Mouse (Mus musculus): Measurements from ENCODE around the gene Usp37. TPM values are rescaled to one million over a fixed set of nuclear protein-coding genes. Genes with fewer than 3 reads are reported as not detected.

The Usp37 gene
- polyA plus RNA-seq, 1 experiment = 21.0 TPM

- TF ChIP-seq POLR2A (IDR thresholded peaks at IDR 0.05; ENCODE audit: low read depth, low read length) (no peak), CTCF (IDR thresholded peaks at IDR 0.05; ENCODE audit: borderline replicate concordance, insufficient read depth, low read length) (no peak)
- H3K4me1 ChIP-seq (ENCODE audit: control insufficient read depth, insufficient read depth, low read length) = no peaks in the 10 kb centered on the region
These were observed 156.6 kb downstream of the Usp37 start for GRCm38 (mm10) chr1:74387386-74387988.

GRCm38 (mm10) chr1:74386714-74387385 lies 157.2 kb downstream of the Usp37 start:
- TF ChIP-seq CTCF (IDR thresholded peaks at IDR 0.05; ENCODE audit: borderline replicate concordance, insufficient read depth, low read length) (no peak), POLR2A (IDR thresholded peaks at IDR 0.05; ENCODE audit: low read depth, low read length) (peak; percentile 49; the same call in 1 of the 2 replicates)
- Histone ChIP-seq H3K4me3 (ENCODE audit: insufficient read depth, low read length) (peak overlapping the region; percentile 41), H3K27ac (ENCODE audit: insufficient read depth, low read length) (peak overlapping the region; percentile 96), H3K4me1 (ENCODE audit: control insufficient read depth, insufficient read depth, low read length) (no peaks in the 10 kb centered on the region)

More at GRCm38 (mm10) chr1:74387386-74387988, 156.6 kb downstream of the Usp37 start:
- H3K4me3 ChIP-seq (ENCODE audit: insufficient read depth, low read length) = peak overlapping the region; percentile 41; the same call in 1 of the 2 replicates
- peak overlapping the region; percentile 96 for H3K27ac ChIP-seq (ENCODE audit: insufficient read depth, low read length)

GRCm38 (mm10) chr1:74386363-74386713 lies 157.7 kb downstream of the Usp37 start:
- Histone ChIP-seq H3K4me3 (ENCODE audit: insufficient read depth, low read length) (peak overlapping the region; percentile 41), H3K27ac (ENCODE audit: insufficient read depth, low read length) (peak overlapping the region; percentile 96), H3K4me1 (ENCODE audit: control insufficient read depth, insufficient read depth, low read length) (no peaks in the 10 kb centered on the region)
- no peak for TF ChIP-seq CTCF (IDR thresholded peaks at IDR 0.05; ENCODE audit: borderline replicate concordance, insufficient read depth, low read length)
- TF ChIP-seq POLR2A (IDR thresholded peaks at IDR 0.05; ENCODE audit: low read depth, low read length) = no peak

GRCm38 (mm10) chr1:74385531-74385930 lies 158.6 kb downstream of the Usp37 start:
- TF ChIP-seq CTCF (IDR thresholded peaks at IDR 0.05; ENCODE audit: borderline replicate concordance, insufficient read depth, low read length) (no peak), POLR2A (IDR thresholded peaks at IDR 0.05; ENCODE audit: low read depth, low read length) (no peak)
- no peak overlapping the region for H3K27ac ChIP-seq (ENCODE audit: insufficient read depth, low read length)
- no peak overlapping the region for H3K4me3 ChIP-seq (ENCODE audit: insufficient read depth, low read length)

More at GRCm38 (mm10) chr1:74385531-74385930, 158.6 kb downstream of the Usp37 start:
- no peaks in the 10 kb centered on the region for H3K4me1 ChIP-seq (ENCODE audit: control insufficient read depth, insufficient read depth, low read length)

Other genes with a start within 250 kb of the Usp37 start
- 88.6 and 115 TPM in 2 replicates for gene Tmbim1, start 238.7 kb downstream of the Usp37 start, polyA plus RNA-seq (2011; ENCODE audit: insufficient read length, low read depth, missing spikeins)
- gene Catip, start 182.2 kb downstream of the Usp37 start, polyA plus RNA-seq (2011; ENCODE audit: insufficient read length, low read depth, missing spikeins) = 3.6 and 3.7 TPM in 2 replicates
- gene Slc11a1, start 169.1 kb downstream of the Usp37 start, polyA plus RNA-seq (2011; ENCODE audit: insufficient read length, low read depth, missing spikeins) = 1.1 TPM in 1 of 2 replicates, not detected in the other
- gene Ctdsp1, start 152.8 kb downstream of the Usp37 start, polyA plus RNA-seq (2011; ENCODE audit: insufficient read length, low read depth, missing spikeins) = 58.6 and 78.6 TPM in 2 replicates
- not detected in 2 replicates for gene Vil1, start 134.9 kb downstream of the Usp37 start, polyA plus RNA-seq (2011; ENCODE audit: insufficient read length, low read depth, missing spikeins)
- gene Cnot9, start 38.2 kb downstream of the Usp37 start, polyA plus RNA-seq (2011; ENCODE audit: insufficient read length, low read depth, missing spikeins) = 50.7 and 51.9 TPM in 2 replicates
- gene Plcd4, start 1.4 kb downstream of the Usp37 start, polyA plus RNA-seq (2011; ENCODE audit: insufficient read length, low read depth, missing spikeins) = 0.30 and 1.8 TPM in 2 replicates
- 12.6 and 15.1 TPM in 2 replicates for gene Zfp142, start 44.0 kb upstream of the Usp37 start, polyA plus RNA-seq (2011; ENCODE audit: insufficient read length, low read depth, missing spikeins)
- 14.5 and 16.8 TPM in 2 replicates for gene Bcs1l, start 44.0 kb upstream of the Usp37 start, polyA plus RNA-seq (2011; ENCODE audit: insufficient read length, low read depth, missing spikeins)
- gene Rnf25, start 57.1 kb upstream of the Usp37 start, polyA plus RNA-seq (2011; ENCODE audit: insufficient read length, low read depth, missing spikeins) = 50.6 and 56.1 TPM in 2 replicates
- 4.4 and 7.0 TPM in 2 replicates for gene Stk36, start 57.2 kb upstream of the Usp37 start, polyA plus RNA-seq (2011; ENCODE audit: insufficient read length, low read depth, missing spikeins)
- gene Ttll4, start 117.5 kb upstream of the Usp37 start, polyA plus RNA-seq (2011; ENCODE audit: insufficient read length, low read depth, missing spikeins) = 29.4 and 42.5 TPM in 2 replicates
- gene Cyp27a1, start 169.3 kb upstream of the Usp37 start, polyA plus RNA-seq (2011; ENCODE audit: insufficient read length, low read depth, missing spikeins) = 0.51 and 2.1 TPM in 2 replicates
- 0.26 and 0.32 TPM in 2 replicates for gene Prkag3, start 204.9 kb upstream of the Usp37 start, polyA plus RNA-seq (2011; ENCODE audit: insufficient read length, low read depth, missing spikeins)
- not detected in 2 replicates for gene Wnt6, start 227.6 kb upstream of the Usp37 start, polyA plus RNA-seq (2011; ENCODE audit: insufficient read length, low read depth, missing spikeins)
- 1.8 and 2.7 TPM in 2 replicates for gene Wnt10a, start 247.2 kb upstream of the Usp37 start, polyA plus RNA-seq (2011; ENCODE audit: insufficient read length, low read depth, missing spikeins)